Mouse (Mus musculus) liver, embryonic 15.5 days (tissue): ENCODE data around the gene Rhoc. TPM values are rescaled to one million over a fixed set of nuclear protein-coding genes. Genes with fewer than 3 reads are reported as not detected.
"Not testable (repeated sequence)": the region's sequence is repeated elsewhere in the genome, so short reads cannot be mapped to it uniquely, and the experiment has no call there.

Experiments used
- ATAC-seq: fragments of 200-750 bp; cut with Nextera tagmentation; 2 replicates; pipeline ENCODE4 v1.8.0; 2017; ENCODE audit warnings: moderate number of reproducible peaks, mild to moderate bottlenecking, moderate library complexity; ENCODE audit not compliant: insufficient read depth
- H3K27ac ChIP-seq: fragments of 300-500 bp; sonication (generic); replicated peaks from 2 replicates; pipeline ENCODE4 v1.5.1; 2015; ENCODE audit warnings: mild to moderate bottlenecking, inconsistent platforms
- H3K27me3 ChIP-seq: fragments of 300-500 bp; sonication (generic); 2 replicates; pipeline ENCODE4 v1.6.1; 2015; ENCODE audit warnings: mild to moderate bottlenecking, inconsistent platforms
- H3K36me3 ChIP-seq: fragments of 300-500 bp; sonication (generic); replicated peaks from 2 replicates; pipeline ENCODE4 v1.6.1; 2015; ENCODE audit warnings: moderate library complexity, mild to moderate bottlenecking, inconsistent platforms
- H3K4me1 ChIP-seq: fragments of 300-500 bp; sonication (generic); replicated peaks from 2 replicates; pipeline ENCODE4 v1.6.1; 2015; ENCODE audit warnings: inconsistent platforms
- H3K4me2 ChIP-seq: fragments of 300-500 bp; sonication (generic); 2 replicates; pipeline ENCODE4 v1.6.1; 2015; ENCODE audit warnings: moderate library complexity, mild to moderate bottlenecking, inconsistent platforms
- H3K4me3 ChIP-seq: fragments of 300-500 bp; sonication (generic); replicated peaks from 2 replicates; pipeline ENCODE4 v1.5.1; 2015; ENCODE audit warnings: mild to moderate bottlenecking, inconsistent platforms
- H3K9ac ChIP-seq: fragments of 300-500 bp; sonication (generic); 2 replicates; pipeline ENCODE4 v1.6.1; 2015; ENCODE audit warnings: moderate library complexity, mild to moderate bottlenecking, inconsistent platforms
- H3K9me3 ChIP-seq: fragments of 300-500 bp; sonication (generic); replicated peaks from 2 replicates; pipeline ENCODE4 v1.6.1; 2016; ENCODE audit warnings: inconsistent platforms
- WGBS: fragments of 180-500 bp; shearing (Covaris S2); methylation state at CpG from one replicate; pipeline ENCODE4 v1.1.7; 2015; ENCODE audit warnings: mixed read lengths; ENCODE audit not compliant: insufficient replicate concordance; 5-methylcytosine and 5-hydroxymethylcytosine counted together
- polyA plus RNA-seq: library from polyadenylated mRNA; unstranded; fragments of >200 nt; fragmentation: Nextera tagmentation; extraction: Ambion mirVana; gene quantifications from 2 replicates; pipeline ENCODE4 v1.2.1, GENCODE M21; 2015

Rhoc gene
- polyA plus RNA-seq, 1 experiment from 2014 or later: 20.5 TPM

- H3K4me1 ChIP-seq: peaks cover 46% of the 10 kb centered on the region
- H3K4me3 ChIP-seq: no peak overlapping the region
- H3K9me3 ChIP-seq: no peaks in the 10 kb centered on the region
- H3K9ac ChIP-seq: no peak overlapping the region
- no peak for ATAC-seq
- H3K4me2 ChIP-seq: no peak overlapping the region
- peaks cover 41% of the 10 kb centered on the region for H3K36me3 ChIP-seq
- peaks cover under 1% of the 10 kb centered on the region; the same call in 1 of the 2 replicates for H3K27me3 ChIP-seq
- 0 out of 2 replicates have a peak overlapping the region, but pooled peaks have one; percentile 29 for H3K27ac ChIP-seq
- 64% methylated on average over 15 of the region's 15 CpGs for WGBS
These were observed 7.6 kb downstream of the Rhoc start for GRCm38 (mm10) chr3:104795661-104796340.

- Histone ChIP-seq H3K27ac (0 out of 2 replicates have a peak overlapping the region, but pooled peaks have one; percentile 5), H3K27me3 (no peaks in the 10 kb centered on the region), H3K9me3 (no peaks in the 10 kb centered on the region), H3K4me2 (no peak overlapping the region), H3K36me3 (peaks cover 48% of the 10 kb centered on the region), H3K4me3 (no peak overlapping the region), H3K9ac (no peak overlapping the region), H3K4me1 (peaks cover 43% of the 10 kb centered on the region)
- peak; percentile 66 for ATAC-seq
- WGBS: 62% methylated on average over 15 of the region's 15 CpGs
These were observed 8.4 kb downstream of the Rhoc start for GRCm38 (mm10) chr3:104796430-104797082.

GRCm38 (mm10) chr3:104800681-104801080 lies 12.5 kb downstream of the Rhoc start:
- Histone ChIP-seq H3K9me3 (no peaks in the 10 kb centered on the region), H3K27me3 (no peaks in the 10 kb centered on the region), H3K27ac (no peak overlapping the region), H3K4me3 (no peak overlapping the region), H3K36me3 (peaks cover 62% of the 10 kb centered on the region), H3K4me1 (peaks cover 15% of the 10 kb centered on the region), H3K9ac (no peak overlapping the region), H3K4me2 (no peak overlapping the region)
- 84% methylated on average over 11 of the region's 11 CpGs for WGBS
- ATAC-seq: no peak

- ATAC-seq: no peak
These were observed 13.3 kb downstream of the Rhoc start for GRCm38 (mm10) chr3:104801481-104801880.

GRCm38 (mm10) chr3:104804312-104804711 lies 16.1 kb downstream of the Rhoc start:
- WGBS: 84% methylated on average over 10 of the region's 10 CpGs
- Histone ChIP-seq H3K9me3 (no peaks in the 10 kb centered on the region), H3K27me3 (no peaks in the 10 kb centered on the region), H3K4me1 (no peaks in the 10 kb centered on the region), H3K4me3 (no peak overlapping the region), H3K27ac (no peak overlapping the region), H3K36me3 (peaks cover 43% of the 10 kb centered on the region), H3K4me2 (no peak overlapping the region), H3K9ac (no peak overlapping the region)
- no peak for ATAC-seq

More at GRCm38 (mm10) chr3:104801481-104801880, 13.3 kb downstream of the Rhoc start:
- Histone ChIP-seq H3K27me3 (no peaks in the 10 kb centered on the region), H3K27ac (no peak overlapping the region), H3K36me3 (peaks cover 58% of the 10 kb centered on the region), H3K9ac (no peak overlapping the region), H3K4me2 (no peak overlapping the region), H3K9me3 (no peaks in the 10 kb centered on the region), H3K4me3 (no peak overlapping the region), H3K4me1 (peaks cover 9% of the 10 kb centered on the region)
- 72% methylated on average over 6 of the region's 6 CpGs for WGBS

GRCm38 (mm10) chr3:104805539-104805938 lies 17.4 kb downstream of the Rhoc start:
- Histone ChIP-seq H3K9ac (no peak overlapping the region), H3K27me3 (no peaks in the 10 kb centered on the region), H3K9me3 (no peaks in the 10 kb centered on the region), H3K4me1 (no peaks in the 10 kb centered on the region), H3K4me2 (no peak overlapping the region), H3K36me3 (peaks cover 31% of the 10 kb centered on the region), H3K27ac (no peak overlapping the region), H3K4me3 (no peak overlapping the region)
- 75% methylated on average over 9 of the region's 9 CpGs for WGBS
- ATAC-seq: no peak

GRCm38 (mm10) chr3:104811752-104812151 lies 23.6 kb downstream of the Rhoc start:
- H3K36me3 ChIP-seq: no peaks in the 10 kb centered on the region
- H3K4me3 ChIP-seq: no peak overlapping the region
- H3K27ac ChIP-seq: no peak overlapping the region
- no peak overlapping the region for H3K4me2 ChIP-seq
- no peak for ATAC-seq
- no peak overlapping the region for H3K9ac ChIP-seq
- 67% methylated on average over 3 of the region's 3 CpGs for WGBS
- H3K9me3 ChIP-seq: no peaks in the 10 kb centered on the region
- H3K4me1 ChIP-seq: peaks cover 14% of the 10 kb centered on the region
- no peaks in the 10 kb centered on the region for H3K27me3 ChIP-seq

GRCm38 (mm10) chr3:104812254-104812653 lies 24.1 kb downstream of the Rhoc start:
- H3K36me3 ChIP-seq: no peaks in the 10 kb centered on the region
- no peak for ATAC-seq
- no peaks in the 10 kb centered on the region for H3K27me3 ChIP-seq
- H3K27ac ChIP-seq: no peak overlapping the region
- H3K9ac ChIP-seq: no peak overlapping the region
- no peak overlapping the region for H3K4me2 ChIP-seq
- H3K4me3 ChIP-seq: no peak overlapping the region
- WGBS: 74% methylated on average over 4 of the region's 4 CpGs
- H3K9me3 ChIP-seq: no peaks in the 10 kb centered on the region
- H3K4me1 ChIP-seq: peaks cover 17% of the 10 kb centered on the region

- ATAC-seq, H3K36me3 ChIP-seq, H3K27ac ChIP-seq, H3K27me3 ChIP-seq, H3K9me3 ChIP-seq, H3K4me3 ChIP-seq, H3K9ac ChIP-seq, H3K4me2 ChIP-seq: not testable (repeated sequence)
- 76% methylated on average over 7 of the region's 7 CpGs for WGBS
- peaks cover 26% of the 10 kb centered on the region for H3K4me1 ChIP-seq
These were observed 25.1 kb downstream of the Rhoc start for GRCm38 (mm10) chr3:104813227-104813626.

- Histone ChIP-seq H3K4me3 (no peak overlapping the region), H3K27me3 (no peaks in the 10 kb centered on the region), H3K4me2 (no peak overlapping the region), H3K4me1 (peaks cover 41% of the 10 kb centered on the region), H3K27ac (no peak overlapping the region), H3K9ac (no peak overlapping the region), H3K36me3 (no peaks in the 10 kb centered on the region), H3K9me3 (no peaks in the 10 kb centered on the region)
- 71% methylated on average over 1 of the region's 1 CpGs for whole genome bisulfite sequencing
- no peak for ATAC-seq
These were observed 26.6 kb downstream of the Rhoc start for GRCm38 (mm10) chr3:104814746-104815145.

- H3K4me3 ChIP-seq: no peak overlapping the region
- no peaks in the 10 kb centered on the region for H3K27me3 ChIP-seq
- no peaks in the 10 kb centered on the region for H3K36me3 ChIP-seq
- no peak overlapping the region for H3K4me2 ChIP-seq
- H3K9me3 ChIP-seq: no peaks in the 10 kb centered on the region
- peaks cover 44% of the 10 kb centered on the region for H3K4me1 ChIP-seq
- no peak for ATAC-seq
- WGBS: 78% methylated on average over 2 of the region's 2 CpGs
- H3K9ac ChIP-seq: no peak overlapping the region
- no peak overlapping the region for H3K27ac ChIP-seq
These were observed 27.2 kb downstream of the Rhoc start for GRCm38 (mm10) chr3:104815346-104815745.
